ENCODE assay signal across 23 mouse cellular contexts in the genomic region with DNA sequence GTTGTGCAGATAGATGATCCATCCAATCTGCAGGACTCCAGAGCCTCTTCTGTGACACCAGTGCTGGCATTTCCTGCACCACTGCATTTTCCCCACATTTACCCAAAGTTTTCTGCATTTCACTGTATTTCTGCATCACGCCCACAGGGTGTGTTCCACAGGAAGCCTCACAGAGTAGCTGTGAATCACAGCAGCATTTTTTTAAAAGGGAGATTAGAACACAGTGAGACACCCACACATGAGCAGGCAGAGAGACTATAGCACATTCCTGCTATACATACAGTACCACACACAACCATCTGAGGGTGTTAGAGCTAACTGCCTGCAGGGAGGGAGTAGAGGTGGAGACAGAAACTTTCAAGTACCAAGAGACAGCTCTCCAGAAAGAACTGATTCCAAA.
DNase-seq lines count a peak whose midpoint lies in the region; ATAC-seq and TF ChIP-seq lines count a peak whose summit lies in the region.
"Had no signal": no experiment of that assay in that cellular context is flagged by ENCODE, and none has a peak within 500 bp of the region (broad histone marks: within the 10 kb centered on the region; RNA-seq: fewer than 3 reads in every experiment).

No protein-coding gene starts in this region.

- no peaks in the 10 kb centered on the region for H3K79me2 ChIP-seq in heart, adult 2 months (replicated peaks; ENCODE audit: control insufficient read depth, insufficient read depth, low read length)

- 63% methylated on average over 1 of the region's 1 CpGs for WGBS in heart, adult 2 months
- 74% methylated on average over 1 of the region's 1 CpGs for WGBS in lung, postnatal 0 days
- WGBS in hindbrain, embryonic 11.5 days, result 100% methylated on average over 1 of the region's 1 CpGs

- TF ChIP-seq CTCF in heart, adult 2 months (IDR thresholded peaks at IDR 0.05), result peak; percentile 11; the same call in 1 of the 2 replicates
- no peak for TF ChIP-seq CTCF in lung, postnatal 0 days (IDR thresholded peaks at IDR 0.05)

- TF ChIP-seq POLR2A in heart, adult 2 months (IDR thresholded peaks at IDR 0.05; ENCODE audit: insufficient read depth, low read depth, low read length), result no peak

- peak; percentile 54 for ATAC-seq in lung, postnatal 0 days
- 0 out of 2 replicates have a peak, but pooled peaks have one; percentile 15 for ATAC-seq in erythroblast, adult 5-6 weeks (replicated peaks; ENCODE audit: low FRiP score, poor library complexity, severe bottlenecking)
- ATAC-seq in hindbrain, embryonic 11.5 days (ENCODE audit: low FRiP score), result no peak
- ATAC-seq: hindbrain, embryonic 16.5 days had no signal

- TF ChIP-seq EP300 in heart, adult 2 months (IDR thresholded peaks at IDR 0.05; ENCODE audit: insufficient read depth, low read depth, low read length), result no peak
- no peak for TF ChIP-seq EP300 in lung, postnatal 0 days (IDR thresholded peaks at IDR 0.05)

- no peak overlapping the region for H3K4me3 ChIP-seq in heart, adult 2 months
- H3K4me3 ChIP-seq in lung, postnatal 0 days (ENCODE audit: low read depth, low read length), result no peak overlapping the region
- H3K4me3 ChIP-seq in hindbrain, embryonic 11.5 days (ENCODE audit: low read depth, low read length), result no peak overlapping the region
- H3K4me3 ChIP-seq: embryonic facial prominence, embryonic 12.5 days; limb, embryonic 12.5 days; liver, embryonic 13.5 days; myocyte; neural tube, embryonic 15.5 days; stomach, embryonic 15.5 days had no signal

- no peaks in the 10 kb centered on the region for H3K27me3 ChIP-seq in heart, adult 2 months (ENCODE audit: control insufficient read depth, insufficient read depth, low read length)
- H3K27me3 ChIP-seq in lung, postnatal 0 days (replicated peaks; ENCODE audit: insufficient read depth, low read length), result no peaks in the 10 kb centered on the region
- peaks cover 3% of the 10 kb centered on the region for H3K27me3 ChIP-seq in hindbrain, embryonic 11.5 days (ENCODE audit: control insufficient read depth, insufficient read depth, low read length)
- H3K27me3 ChIP-seq: embryonic facial prominence, embryonic 12.5 days; limb, embryonic 12.5 days; liver, embryonic 13.5 days; stomach, embryonic 15.5 days had no signal

- intact Hi-C loops in heart, adult 2 months (cut with DNase I), result loop anchor here (1.0 kb wide), 1 partner anchor 38 kb away; no protein-coding TSS in a partner anchor
- intact Hi-C loops in heart, postnatal 14 days (cut with DNase I), result no loop called here

- no peaks in the 10 kb centered on the region for H3K9me3 ChIP-seq in lung, postnatal 0 days (ENCODE audit: low read length)
- H3K9me3 ChIP-seq in hindbrain, embryonic 11.5 days (ENCODE audit: control insufficient read depth, low read length), result no peaks in the 10 kb centered on the region
- H3K9me3 ChIP-seq: embryonic facial prominence, embryonic 12.5 days; liver, embryonic 13.5 days; neural tube, embryonic 15.5 days; stomach, embryonic 15.5 days had no signal

- DNase-seq in heart, adult 2 months, result no peak
- no peak for DNase-seq in heart, postnatal 14 days
- DNase-seq in lung, postnatal 0 days (ENCODE audit: low spot score), result peak; percentile 26
- DNase-seq in lung, adult 18-20 months, result no peak
- DNase-seq in telencephalon, adult 2 months (ENCODE audit: low read depth, low spot score), result peak; percentile 57
- no peak for DNase-seq in hindbrain, embryonic 11.5 days (ENCODE audit: low spot score)
- DNase-seq: adrenal gland, postnatal 10 days; B cell, adult 2 months; cerebellum, adult 18-20 months; heart, adult 18-20 months; heart, postnatal 36 days; kidney, adult 11 months; liver, embryonic 13.5 days; midbrain, embryonic 14.5 days; thymus, postnatal 25 days had no signal

- H3K27ac ChIP-seq in heart, adult 2 months, result no peak overlapping the region
- no peak overlapping the region for H3K27ac ChIP-seq in lung, postnatal 0 days (ENCODE audit: low read length)
- H3K27ac ChIP-seq in hindbrain, embryonic 11.5 days (ENCODE audit: low read depth, low read length), result no peak overlapping the region
- H3K27ac ChIP-seq: embryonic facial prominence, embryonic 12.5 days; kidney, postnatal 0 days; limb, embryonic 12.5 days; liver, embryonic 13.5 days; neural tube, embryonic 15.5 days; stomach, embryonic 15.5 days had no signal

- H3K4me2 ChIP-seq in lung, postnatal 0 days (replicated peaks; ENCODE audit: low read depth, low read length), result no peak overlapping the region
- no peak overlapping the region for H3K4me2 ChIP-seq in hindbrain, embryonic 11.5 days (replicated peaks; ENCODE audit: low read depth, low read length)
- H3K4me2 ChIP-seq: embryonic facial prominence, embryonic 12.5 days; limb, embryonic 12.5 days; liver, embryonic 13.5 days; neural tube, embryonic 15.5 days; stomach, embryonic 15.5 days had no signal

- H3K9ac ChIP-seq in heart, adult 2 months (ENCODE audit: low read depth, low read length), result no peak overlapping the region
- no peak overlapping the region for H3K9ac ChIP-seq in lung, postnatal 0 days (replicated peaks; ENCODE audit: low read depth)
- no peak overlapping the region for H3K9ac ChIP-seq in hindbrain, embryonic 11.5 days (ENCODE audit: low read depth, low read length)
- H3K9ac ChIP-seq: embryonic facial prominence, embryonic 12.5 days; limb, embryonic 12.5 days; liver, embryonic 13.5 days; neural tube, embryonic 15.5 days; stomach, embryonic 15.5 days had no signal

- H3K36me3 ChIP-seq in heart, adult 2 months (ENCODE audit: control insufficient read depth, insufficient read depth, low read length), result no peaks in the 10 kb centered on the region
- H3K36me3 ChIP-seq in lung, postnatal 0 days (ENCODE audit: insufficient read depth, low read length), result no peaks in the 10 kb centered on the region
- no peaks in the 10 kb centered on the region for H3K36me3 ChIP-seq in hindbrain, embryonic 11.5 days (ENCODE audit: control insufficient read depth, insufficient read depth, low read length)
- H3K36me3 ChIP-seq: embryonic facial prominence, embryonic 12.5 days; limb, embryonic 12.5 days; liver, embryonic 13.5 days; neural tube, embryonic 15.5 days; stomach, embryonic 15.5 days had no signal

- peaks cover 6% of the 10 kb centered on the region for H3K4me1 ChIP-seq in heart, adult 2 months (ENCODE audit: control insufficient read depth, insufficient read depth, low read length)
- H3K4me1 ChIP-seq in lung, postnatal 0 days (ENCODE audit: insufficient read depth, low read depth, low read length), result no peaks in the 10 kb centered on the region
- H3K4me1 ChIP-seq in hindbrain, embryonic 11.5 days (replicated peaks; ENCODE audit: control insufficient read depth, insufficient read depth, low read length), result peaks cover 3% of the 10 kb centered on the region
- H3K4me1 ChIP-seq: liver, embryonic 13.5 days had no signal

Comparison
In these comparisons a context has a peak if more than half of its experiments do, and no peak if none do; other contexts are left out.
1. DNase-seq: peak in lung, postnatal 0 days (single experiment) and telencephalon, adult 2 months (single experiment); none in heart, adult 2 months (0 of 2), heart, postnatal 14 days (0 of 2), lung, adult 18-20 months (0 of 2) and hindbrain, embryonic 11.5 days (single experiment).